24 mouse cellular contexts compared by ENCODE assay signal in genomic region chr10:84902213-84902612, GRCm38 (mm10). TPM values are rescaled to one million over a fixed set of nuclear protein-coding genes. Genes with fewer than 3 reads are reported as not detected.
DNase-seq lines count a peak whose midpoint lies in the region; ATAC-seq and TF ChIP-seq lines count a peak whose summit lies in the region.
"Had no signal": no experiment of that assay in that cellular context is flagged by ENCODE, and none has a peak within 500 bp of the region (broad histone marks: within the 10 kb centered on the region; RNA-seq: fewer than 3 reads in every experiment).

No protein-coding gene starts in this region.

- intact Hi-C loops in heart, postnatal 36 days (cut with DNase I), result no loop called here

- no peak for ATAC-seq in midbrain, postnatal 0 days (ENCODE audit: low FRiP score)
- ATAC-seq: forebrain, embryonic 15.5 days; midbrain, embryonic 15.5 days had no signal

- H3K4me2 ChIP-seq in midbrain, postnatal 0 days (ENCODE audit: low read depth, low read length, poor library complexity, severe bottlenecking), result no peak overlapping the region
- H3K4me2 ChIP-seq: forebrain, embryonic 15.5 days; heart, embryonic 13.5 days; hindbrain, embryonic 12.5 days; midbrain, embryonic 15.5 days; neural tube, embryonic 13.5 days; stomach, embryonic 15.5 days had no signal

- H3K36me3 ChIP-seq in heart, embryonic 10.5 days, result no peaks in the 10 kb centered on the region
- H3K36me3 ChIP-seq in midbrain, postnatal 0 days (ENCODE audit: insufficient read depth, low read length), result no peaks in the 10 kb centered on the region
- H3K36me3 ChIP-seq: embryonic facial prominence, embryonic 10.5 days; forebrain, embryonic 15.5 days; G1E; heart, embryonic 13.5 days; midbrain, embryonic 15.5 days; stomach, embryonic 15.5 days had no signal

- DNase-seq in heart, embryonic 10.5 days (ENCODE audit: low spot score), result peak; percentile 72
- DNase-seq in heart, postnatal 36 days, result no peak
- peak; percentile 33 for DNase-seq in layer of hippocampus, adult 9-11 months
- DNase-seq in layer of hippocampus, adult 8-10 months (ENCODE audit: low spot score in 2 of 2), result no peak
- peak; percentile 42 for DNase-seq in MN1 (ENCODE audit: low spot score)
- DNase-seq in yolk sac, embryonic 10.5 days (ENCODE audit: low spot score), result peak; percentile 27
- no peak for DNase-seq in midbrain, postnatal 0 days (ENCODE audit: low spot score)
- DNase-seq: cerebellum, adult 9-11 months; gastrocnemius, postnatal 14 days; retina, postnatal 1 day; thymus, postnatal 36 days had no signal

- no peak for TF ChIP-seq CTCF in midbrain, postnatal 0 days (IDR thresholded peaks at IDR 0.05)

- H3K27ac ChIP-seq in heart, embryonic 10.5 days, result no peak overlapping the region
- no peak overlapping the region for H3K27ac ChIP-seq in midbrain, postnatal 0 days (ENCODE audit: low read depth, low read length)
- H3K27ac ChIP-seq: embryonic facial prominence, embryonic 10.5 days; forebrain, embryonic 15.5 days; heart, embryonic 13.5 days; kidney, postnatal 0 days; layer of hippocampus, adult 2 months; liver, embryonic 14.5 days; macrophage; midbrain, embryonic 15.5 days; stomach, embryonic 15.5 days had no signal

- 56% methylated on average over 2 of the region's 2 CpGs for WGBS in heart, embryonic 10.5 days
- 92% methylated on average over 2 of the region's 2 CpGs for WGBS in midbrain, postnatal 0 days

- H3K4me1 ChIP-seq in heart, embryonic 10.5 days, result peaks cover 53% of the 10 kb centered on the region
- H3K4me1 ChIP-seq in midbrain, postnatal 0 days (ENCODE audit: insufficient read depth, low read length), result peaks cover 8% of the 10 kb centered on the region; the same call in 1 of the 2 replicates

- H3K27me3 ChIP-seq in heart, embryonic 10.5 days (ENCODE audit: insufficient read depth, poor library complexity, severe bottlenecking), result no peaks in the 10 kb centered on the region
- no peaks in the 10 kb centered on the region for H3K27me3 ChIP-seq in midbrain, postnatal 0 days (ENCODE audit: insufficient read depth, low read length)
- H3K27me3 ChIP-seq: forebrain, embryonic 15.5 days; heart, embryonic 13.5 days; hindbrain, embryonic 12.5 days; midbrain, embryonic 15.5 days; neural tube, embryonic 13.5 days; stomach, embryonic 15.5 days had no signal

- H3K9me3 ChIP-seq in heart, embryonic 10.5 days, result no peaks in the 10 kb centered on the region
- no peaks in the 10 kb centered on the region for H3K9me3 ChIP-seq in midbrain, postnatal 0 days (ENCODE audit: low read length)
- H3K9me3 ChIP-seq: embryonic facial prominence, embryonic 10.5 days; forebrain, embryonic 15.5 days; G1E; heart, embryonic 13.5 days; hindbrain, embryonic 12.5 days; midbrain, embryonic 15.5 days; neural tube, embryonic 13.5 days; stomach, embryonic 15.5 days had no signal

- no peak overlapping the region for H3K4me3 ChIP-seq in heart, embryonic 10.5 days
- no peak overlapping the region for H3K4me3 ChIP-seq in midbrain, postnatal 0 days (ENCODE audit: low read depth, low read length)
- H3K4me3 ChIP-seq: embryonic facial prominence, embryonic 10.5 days; forebrain, embryonic 15.5 days; heart, embryonic 13.5 days; hindbrain, embryonic 12.5 days; layer of hippocampus, adult 2 months; midbrain, embryonic 15.5 days; myocyte; neural tube, embryonic 13.5 days; stomach, embryonic 15.5 days had no signal

- no peak overlapping the region for H3K9ac ChIP-seq in midbrain, postnatal 0 days (replicated peaks; ENCODE audit: low read length, poor library complexity, severe bottlenecking)
- H3K9ac ChIP-seq: forebrain, embryonic 15.5 days; heart, embryonic 13.5 days; hindbrain, embryonic 12.5 days; liver, embryonic 14.5 days; midbrain, embryonic 15.5 days; neural tube, embryonic 13.5 days; stomach, embryonic 15.5 days had no signal

RNA-seq across cellular contexts. Expression of gene Ric8b, which starts 15.2 kb away (rescaled TPM):
- polyA plus RNA-seq in heart, embryonic 10.5 days (2016; fragmentation: Nextera tagmentation; extraction: Ambion mirVana), result 21.0 and 23.5 TPM in 2 replicates
- total RNA-seq in heart, postnatal 36 days (2021), result 10 to 100 TPM; 35.5 to 40.9 TPM
- 10 to 100 TPM; 36.1 to 51.0 (median 45.1) TPM for total RNA-seq in layer of hippocampus, adult 8-10 months (2022)
- total RNA-seq in midbrain, postnatal 0 days (2014; rRNA removed), result 48.4 and 61.2 TPM in 2 replicates
- polyA plus RNA-seq in midbrain, postnatal 0 days (2015; fragmentation: Nextera tagmentation; extraction: Ambion mirVana), result 34.5 and 34.8 TPM in 2 replicates

Comparison
In these comparisons a context has a peak if more than half of its experiments do, and no peak if none do; other contexts are left out.
1. DNase-seq: peak in heart, embryonic 10.5 days (single experiment), layer of hippocampus, adult 9-11 months (single experiment), MN1 (single experiment) and yolk sac, embryonic 10.5 days (single experiment); none in heart, postnatal 36 days (0 of 2), layer of hippocampus, adult 8-10 months (0 of 2) and midbrain, postnatal 0 days (single experiment).